ENCODE assay signal across 10 mouse cellular contexts in the genomic region with DNA sequence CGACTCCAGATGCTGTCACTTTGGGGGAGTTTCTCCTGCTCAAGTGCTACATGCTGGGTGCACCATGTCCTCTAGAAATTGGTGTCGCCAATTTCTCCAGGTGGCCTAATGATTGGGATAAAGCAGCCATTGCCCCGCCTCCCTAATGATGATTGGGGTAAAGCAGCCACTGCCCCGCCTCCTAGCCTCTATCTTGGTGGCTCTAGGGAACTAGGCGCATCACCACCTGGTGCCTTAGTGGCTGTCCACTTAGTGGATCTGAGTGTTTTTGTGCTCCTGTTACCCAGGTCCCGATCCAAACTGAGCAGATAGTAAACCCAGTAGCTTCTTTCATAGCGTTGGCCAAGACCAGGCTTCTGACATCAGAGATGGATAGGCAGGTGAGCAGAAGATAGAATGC. TPM values are rescaled to one million over a fixed set of nuclear protein-coding genes. Genes with fewer than 3 reads are reported as not detected.
DNase-seq lines count a peak whose midpoint lies in the region; ATAC-seq and TF ChIP-seq lines count a peak whose summit lies in the region.
"Had no signal": no experiment of that assay in that cellular context is flagged by ENCODE, and none has a peak within 500 bp of the region (broad histone marks: within the 10 kb centered on the region; RNA-seq: fewer than 3 reads in every experiment).

No protein-coding gene starts in this region.

- H3K9me3 ChIP-seq in E14TG2a.4 (ENCODE audit: low read length) = no peaks in the 10 kb centered on the region
- H3K9me3 ChIP-seq in forebrain, postnatal 0 days (ENCODE audit: low read length) = no peaks in the 10 kb centered on the region
- no peaks in the 10 kb centered on the region for H3K9me3 ChIP-seq in limb, embryonic 15.5 days
- H3K9me3 ChIP-seq: liver, embryonic 13.5 days had no signal

- WGBS in forebrain, postnatal 0 days = 4% methylated on average over 7 of the region's 7 CpGs
- WGBS in limb, embryonic 15.5 days = 8% methylated on average over 7 of the region's 7 CpGs

- peak; percentile 53 for ATAC-seq in cerebellum, adult (ENCODE audit: insufficient number of reproducible peaks, low FRiP score, low TSS enrichment)
- no peak for ATAC-seq in forebrain, postnatal 0 days
- no peak for ATAC-seq in limb, embryonic 15.5 days (ENCODE audit: insufficient number of reproducible peaks, low FRiP score, low TSS enrichment, low read depth)
- no peak for ATAC-seq in activated CD4-positive, CD25-positive, alpha-beta regulatory T cell, adult 4 months

- no peak for DNase-seq in cerebellum, adult 9-10 months
- peak; percentile 52 for DNase-seq in forebrain, postnatal 0 days
- DNase-seq in thymus, postnatal 0 days (ENCODE audit: low spot score) = no peak
- DNase-seq in heart, adult 9 months (ENCODE audit: low spot score in 2 of 2) = no peak
- DNase-seq: liver, embryonic 13.5 days had no signal

- peak overlapping the region; percentile 72 for H3K4me3 ChIP-seq in E14TG2a.4 (replicated peaks; ENCODE audit: low read length)
- H3K4me3 ChIP-seq in forebrain, postnatal 0 days (ENCODE audit: low read depth, low read length) = peak overlapping the region; percentile 36
- H3K4me3 ChIP-seq in limb, embryonic 15.5 days = peak overlapping the region; percentile 31
- H3K4me3 ChIP-seq: liver, embryonic 13.5 days had no signal

- peak overlapping the region; percentile 49 for H3K9ac ChIP-seq in forebrain, postnatal 0 days
- no peak overlapping the region for H3K9ac ChIP-seq in limb, embryonic 15.5 days
- H3K9ac ChIP-seq: liver, embryonic 13.5 days had no signal

- no peak for TF ChIP-seq CTCF in E14TG2a.4 (conservative IDR thresholded peaks at IDR 0.05; ENCODE audit: low read length)
- TF ChIP-seq CTCF in forebrain, postnatal 0 days (IDR thresholded peaks at IDR 0.05; ENCODE audit: low read depth) = no peak

- H3K4me2 ChIP-seq in forebrain, postnatal 0 days (ENCODE audit: low read depth) = peak overlapping the region; percentile 77
- H3K4me2 ChIP-seq in limb, embryonic 15.5 days = peak overlapping the region; percentile 48
- H3K4me2 ChIP-seq: liver, embryonic 13.5 days had no signal

- H3K36me3 ChIP-seq in E14TG2a.4 (ENCODE audit: insufficient read depth, low read length) = no peaks in the 10 kb centered on the region
- no peaks in the 10 kb centered on the region for H3K36me3 ChIP-seq in forebrain, postnatal 0 days (ENCODE audit: insufficient read depth)
- H3K36me3 ChIP-seq in limb, embryonic 15.5 days = no peaks in the 10 kb centered on the region
- H3K36me3 ChIP-seq: liver, embryonic 13.5 days had no signal

- peaks cover 63% of the 10 kb centered on the region for H3K27me3 ChIP-seq in E14TG2a.4 (ENCODE audit: insufficient read depth, low read length)
- H3K27me3 ChIP-seq in forebrain, postnatal 0 days (ENCODE audit: insufficient read depth, low read length) = no peaks in the 10 kb centered on the region
- H3K27me3 ChIP-seq in limb, embryonic 15.5 days = peaks cover 53% of the 10 kb centered on the region

- no peak overlapping the region for H3K27ac ChIP-seq in forebrain, postnatal 0 days (ENCODE audit: low read depth, low read length)
- no peak overlapping the region for H3K27ac ChIP-seq in limb, embryonic 15.5 days
- H3K27ac ChIP-seq: liver, embryonic 13.5 days had no signal

- peaks cover 27% of the 10 kb centered on the region for H3K4me1 ChIP-seq in E14TG2a.4 (replicated peaks; ENCODE audit: low read depth, low read length)
- 0 out of 2 replicates have a peak, but pooled peaks cover 13% of the 10 kb centered on the region for H3K4me1 ChIP-seq in forebrain, postnatal 0 days (ENCODE audit: insufficient read depth)
- H3K4me1 ChIP-seq in limb, embryonic 15.5 days = peaks cover 34% of the 10 kb centered on the region
- H3K4me1 ChIP-seq: liver, embryonic 13.5 days had no signal

RNA-seq across cellular contexts. Expression of a gene that starts 2.0 kb away (rescaled TPM):
- total RNA-seq in forebrain, postnatal 0 days (2014; rRNA removed) = 17.7 and 27.1 TPM in 2 replicates
- 2.6 and 4.0 TPM in 2 replicates for polyA plus RNA-seq in forebrain, postnatal 0 days (2015; fragmentation: Nextera tagmentation; extraction: Ambion mirVana)
- 0.87 and 0.99 TPM in 2 replicates for polyA plus RNA-seq in limb, embryonic 15.5 days (2015; fragmentation: Nextera tagmentation; extraction: Ambion mirVana)
- polyA plus RNA-seq in activated CD4-positive, CD25-positive, alpha-beta regulatory T cell, adult 4 months (2017; shearing (Covaris generic)) = under 1 TPM in 1 of 2 experiments, not detected in 1; 0.16 TPM
- polyA plus RNA-seq in thymus, postnatal 0 days (2015; fragmentation: Nextera tagmentation; extraction: Ambion mirVana) = 0.72 and 0.85 TPM in 2 replicates
- total RNA-seq: common myeloid progenitor, adult 5-6 weeks had no signal
